Mouse (Mus musculus) left cerebral cortex, adult 2 months (tissue): ENCODE measurements around the gene Cdc14b. TPM values are rescaled to one million over a fixed set of nuclear protein-coding genes. Genes with fewer than 3 reads are reported as not detected.
A peak's percentile ranks its signal among the peaks of the same experiment; 100 is the strongest.

Experiments used
- DNase-seq, 2 experiments: peaks; one replicate each; pipeline ENCODE4 v3.0.0; 2021 to 2022; ENCODE audit warnings: low spot score in 2 of 2, mixed read lengths in 1 of 2; ENCODE audit errors: extremely low spot score in 1 of 2
- H3K27ac ChIP-seq: fragments of 200-600 bp; 2 replicates; pipeline ENCODE4 v1.8.1; 2022
- H3K4me3 ChIP-seq: fragments of 200-600 bp; 2 replicates; pipeline ENCODE4 v1.8.1; 2022
- CTCF ChIP-seq: fragments of 200-600 bp; IDR thresholded peaks from 2 replicates; pipeline ENCODE4 v1.8.1; 2022; ENCODE audit warnings: antibody characterized with exemption, mild to moderate bottlenecking, moderate library complexity
- intact Hi-C: fragments of 180-260 bp; cut with DNase I; formaldehyde crosslinking; loops from one replicate; pipeline ENCODE4 v1.15.1; 2025
- total RNA-seq, 2 experiments: library from RNA; stranded (reverse); gene quantifications; 2 replicates each; pipeline ENCODE4 v1.2.3; 2021

The Cdc14b gene
- total RNA-seq, 2 experiments from 2014 or later = 15.3 to 19.0 TPM

DNA sequence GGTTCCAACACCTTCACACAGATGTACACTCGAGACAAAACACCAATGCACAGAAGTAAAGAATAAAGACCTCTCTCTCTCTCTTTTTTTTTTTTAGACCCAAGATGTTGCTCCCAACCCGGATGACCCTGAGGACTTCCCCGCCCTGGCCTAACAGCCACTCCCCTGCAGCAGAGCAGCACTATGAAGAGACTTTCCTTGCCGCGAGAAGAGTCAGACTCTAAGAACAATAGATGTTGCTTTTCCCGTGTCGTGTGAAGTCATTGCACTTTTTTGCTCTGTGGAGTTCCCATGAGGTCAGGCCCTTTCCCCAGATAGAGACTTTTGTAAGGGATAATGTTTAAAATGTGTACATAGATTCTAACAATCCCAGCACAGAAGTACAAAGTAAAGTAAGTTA lies 89.9 kb downstream of the Cdc14b start:
- H3K4me3 ChIP-seq = no peak overlapping the region
- no peak for DNase-seq
- no peak overlapping the region for H3K27ac ChIP-seq
- intact Hi-C loops = no loop called here
- no peak for TF ChIP-seq CTCF

- H3K27ac ChIP-seq = no peak overlapping the region
- no peak overlapping the region for H3K4me3 ChIP-seq
- no peak for TF ChIP-seq CTCF
- intact Hi-C loops = no loop called here
- DNase-seq = no peak
These were observed 90.7 kb downstream of the Cdc14b start for GRCm38 (mm10) chr13:64184361-64184760.

DNA sequence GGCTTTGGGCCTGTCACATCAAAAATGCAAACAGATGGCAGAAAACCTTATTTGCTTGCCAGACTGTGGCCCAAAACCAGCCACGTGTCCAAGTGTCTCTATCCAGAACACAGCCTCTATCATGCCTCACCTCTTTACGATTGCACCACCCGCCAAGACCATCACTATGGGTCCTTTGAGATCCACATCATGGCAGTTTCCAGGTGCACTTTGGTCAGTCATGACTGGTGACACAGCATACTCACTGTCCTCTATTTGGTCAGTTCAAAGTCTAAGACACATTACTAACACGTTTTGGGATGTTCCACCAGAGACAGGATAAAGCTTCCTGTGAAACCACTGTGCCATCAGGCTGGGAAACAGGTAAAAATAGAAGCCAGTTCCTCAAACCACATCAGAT lies 91.5 kb downstream of the Cdc14b start:
- DNase-seq = no peak
- TF ChIP-seq CTCF = no peak
- Histone ChIP-seq H3K4me3 (no peak overlapping the region), H3K27ac (no peak overlapping the region)
- intact Hi-C loops = no loop called here

GRCm38 (mm10) chr13:64182091-64182490 lies 93.0 kb downstream of the Cdc14b start:
- no peak overlapping the region for H3K4me3 ChIP-seq
- intact Hi-C loops = no loop called here
- no peak overlapping the region for H3K27ac ChIP-seq
- no peak for DNase-seq
- no peak for TF ChIP-seq CTCF

DNA sequence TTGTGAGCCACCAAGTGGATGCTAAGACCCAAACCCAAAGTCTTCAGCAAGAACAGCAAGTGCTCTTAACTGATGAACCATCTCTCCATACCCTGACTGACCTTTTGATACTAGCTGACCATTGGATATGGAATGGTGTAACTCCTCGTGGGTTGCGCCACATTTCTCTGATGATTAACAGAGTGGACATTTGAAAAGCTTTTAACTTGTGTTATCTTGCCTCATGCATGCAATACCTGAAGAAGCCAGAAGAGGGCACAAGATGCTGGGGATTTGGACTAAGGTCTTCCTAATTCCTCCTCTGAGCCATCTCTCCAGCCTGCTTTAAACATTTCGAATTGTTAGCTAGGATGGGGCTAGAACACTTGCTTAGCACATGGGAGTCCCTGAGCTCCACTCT lies 94.2 kb downstream of the Cdc14b start:
- DNase-seq = peak; percentile 45 to 57
- intact Hi-C loops = loop anchor here (2.0 kb wide), 1 partner anchor 126 kb away; no protein-coding TSS in a partner anchor

DNA sequence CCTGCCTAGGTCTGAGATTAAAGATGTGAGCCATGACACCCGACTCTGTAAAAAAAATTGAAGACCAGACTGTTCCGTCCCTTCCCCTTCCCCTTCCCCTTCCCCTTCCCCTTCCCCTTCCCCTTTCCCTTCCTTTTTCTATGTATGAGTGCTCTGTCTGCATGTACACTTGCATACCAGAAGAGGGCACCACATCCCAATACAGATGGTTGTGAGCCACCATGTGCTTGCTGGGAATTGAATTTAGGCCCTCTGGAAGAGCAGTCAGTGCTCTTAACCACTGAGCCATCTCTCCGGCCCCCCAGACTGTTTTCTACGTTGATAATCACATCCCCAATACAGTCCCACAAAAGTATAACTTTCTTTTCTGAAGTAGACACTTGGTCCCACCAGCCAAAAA lies 94.8 kb downstream of the Cdc14b start:
- DNase-seq = no peak
- intact Hi-C loops = loop anchor here (2.0 kb wide), 1 partner anchor 127 kb away; no protein-coding TSS in a partner anchor
- TF ChIP-seq CTCF = peak; percentile 3
- H3K4me3 ChIP-seq = no peak overlapping the region
- H3K27ac ChIP-seq = no peak overlapping the region

More for the DNA sequence above, 94.2 kb downstream of the Cdc14b start:
- H3K4me3 ChIP-seq = no peak overlapping the region
- no peak overlapping the region for H3K27ac ChIP-seq
- peak; percentile 69 for TF ChIP-seq CTCF

GRCm38 (mm10) chr13:64178746-64179652 lies 96.1 kb downstream of the Cdc14b start:
- TF ChIP-seq CTCF = no peak
- Histone ChIP-seq H3K4me3 (no peak overlapping the region), H3K27ac (no peak overlapping the region)
- intact Hi-C loops = loop anchor here (10.0 kb wide), 1 partner anchor 256 kb away; the partner anchor contains the start of gene Cdk20
- no peak for DNase-seq

DNA sequence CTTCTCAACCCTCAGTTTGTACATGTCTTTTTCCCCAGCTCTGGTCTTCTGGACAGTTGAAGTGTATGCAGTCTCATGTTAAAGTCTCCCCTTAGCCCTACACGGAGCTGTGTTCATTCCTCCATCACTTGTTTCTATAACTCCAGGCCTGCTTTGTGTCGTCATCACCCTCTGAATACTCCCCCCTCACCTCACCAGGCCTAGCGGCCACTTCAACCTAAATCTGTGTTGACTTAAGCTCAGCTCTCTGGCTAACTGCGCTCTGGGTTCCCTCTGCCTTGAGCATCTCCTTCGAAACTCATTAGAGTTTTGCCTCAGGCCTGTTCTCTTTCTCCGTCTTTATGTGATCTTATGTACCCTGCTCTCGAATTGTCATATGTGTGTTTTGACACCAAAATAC lies 97.1 kb downstream of the Cdc14b start:
- TF ChIP-seq CTCF = no peak
- intact Hi-C loops = loop anchor here (10.0 kb wide), 1 partner anchor 257 kb away; the partner anchor contains the start of gene Cdk20
- no peak overlapping the region for H3K27ac ChIP-seq
- DNase-seq = no peak
- no peak overlapping the region for H3K4me3 ChIP-seq

GRCm38 (mm10) chr13:64169746-64170145 lies 105.3 kb downstream of the Cdc14b start:
- Histone ChIP-seq H3K4me3 (no peak overlapping the region), H3K27ac (no peak overlapping the region)
- intact Hi-C loops = loop anchor here (10.0 kb wide), 1 partner anchor 265 kb away; the partner anchor contains the start of gene Cdk20
- TF ChIP-seq CTCF = no peak
- no peak for DNase-seq

DNA sequence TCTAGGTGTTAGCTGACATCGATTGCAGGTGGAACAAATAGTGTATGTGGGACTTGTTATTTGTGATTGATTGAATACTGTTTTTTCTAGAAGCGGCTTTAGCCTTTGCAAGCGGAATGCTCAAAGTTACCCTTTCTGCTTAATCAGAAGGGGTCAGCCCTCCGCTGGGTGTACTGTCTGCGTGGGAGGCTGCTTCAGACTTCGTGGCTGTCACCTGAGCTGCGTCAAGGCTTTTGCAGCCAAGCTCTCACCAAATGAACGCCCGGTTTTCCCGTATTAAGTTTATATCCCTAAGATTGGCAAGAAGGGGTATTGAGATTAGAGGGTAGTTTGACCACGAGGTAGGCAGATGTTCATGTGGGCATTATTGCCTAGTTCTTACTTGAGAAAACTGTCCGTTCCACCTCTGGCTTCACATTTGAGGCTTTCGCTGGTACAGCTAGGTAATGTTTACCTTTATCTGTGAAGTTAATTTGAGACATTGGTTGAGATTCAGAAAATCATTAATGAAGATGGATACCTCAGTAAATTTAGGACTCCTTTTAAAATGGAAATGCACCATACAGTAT lies 111.9 kb downstream of the Cdc14b start:
- no peak for DNase-seq
- TF ChIP-seq CTCF = no peak
- peak overlapping the region; percentile 26; the same call in 1 of the 2 replicates for H3K27ac ChIP-seq

GRCm38 (mm10) chr13:64162626-64163025 lies 112.5 kb downstream of the Cdc14b start:
- intact Hi-C loops = loop anchor here (5.0 kb wide), 1 partner anchor 210 kb away; the partner anchor contains the start of gene Ctsl
- TF ChIP-seq CTCF = no peak
- peak; percentile 31 to 32 for DNase-seq
- Histone ChIP-seq H3K4me3 (peak overlapping the region; percentile 85), H3K27ac (peak overlapping the region; percentile 86)

More for the DNA sequence above, 111.9 kb downstream of the Cdc14b start:
- peak overlapping the region; percentile 85 for H3K4me3 ChIP-seq
- intact Hi-C loops = loop anchor here (5.0 kb wide), 1 partner anchor 209 kb away; the partner anchor contains the start of gene Ctsl

DNA sequence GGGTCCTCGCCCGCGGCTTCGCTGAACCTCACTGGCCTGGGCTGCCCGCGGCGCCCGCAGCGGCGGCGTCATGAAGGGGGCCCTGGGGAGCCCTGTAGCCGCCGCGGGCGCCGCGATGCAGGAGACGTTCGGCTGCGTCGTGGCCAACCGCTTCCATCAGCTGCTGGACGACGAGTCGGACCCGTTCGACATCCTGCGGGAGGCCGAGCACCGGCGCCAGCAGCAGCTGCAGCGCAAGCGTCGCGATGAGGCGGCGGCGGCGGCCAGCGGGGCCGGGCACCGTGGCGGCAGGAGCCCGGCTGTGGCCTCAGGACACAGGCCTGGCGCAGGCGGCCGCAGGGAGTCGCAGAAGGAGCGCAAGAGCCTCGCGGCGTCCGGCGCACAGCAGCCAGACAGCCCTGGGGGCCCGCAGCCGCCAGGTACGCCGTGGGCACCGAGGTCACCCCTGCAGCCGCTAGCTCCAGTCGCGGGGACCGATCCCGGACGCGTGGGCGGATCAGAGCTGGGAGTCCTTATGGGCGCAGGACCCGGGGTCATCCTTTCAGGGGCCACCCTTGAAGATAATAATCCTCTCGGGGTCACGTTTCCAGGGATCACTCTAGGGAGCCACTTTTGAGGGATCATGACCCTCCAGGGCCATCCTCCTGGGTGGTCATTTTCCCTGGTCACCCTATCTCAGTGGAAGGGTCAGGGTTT lies 113.0 kb downstream of the Cdc14b start:
- DNase-seq = peak; percentile 57 to 58
- no peak for TF ChIP-seq CTCF
- intact Hi-C loops = loop anchor here (1.0 to 5.0 kb wide), 2 partner anchors 9 to 210 kb away; partner anchors contain the start of genes Ctsl and Zfp367
- peak overlapping the region; percentile 85 for H3K4me3 ChIP-seq
- peak overlapping the region; percentile 86 for H3K27ac ChIP-seq
